Comparison of ENCODE assay signal across 8 mouse cellular contexts in the genomic region with DNA sequence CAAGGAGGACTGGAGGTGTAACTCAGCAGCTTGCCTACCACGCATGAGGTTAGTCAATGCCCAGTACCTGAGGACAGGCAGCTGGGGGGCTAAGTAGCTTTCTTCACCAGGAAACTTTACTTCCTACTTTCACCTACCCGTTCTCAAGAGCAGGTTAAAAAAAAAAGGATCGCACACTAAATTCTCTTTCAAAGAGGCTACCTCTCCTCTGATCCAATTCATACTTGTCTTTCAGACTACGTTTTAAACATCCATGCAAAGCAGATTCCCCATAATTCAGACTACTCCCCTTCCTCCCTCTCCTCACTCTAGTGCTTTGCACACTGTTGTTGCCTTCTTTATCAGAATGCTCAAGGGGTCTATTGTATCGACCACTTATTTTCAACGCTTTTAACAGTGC. TPM values are rescaled to one million over a fixed set of nuclear protein-coding genes. Genes with fewer than 3 reads are reported as not detected.
DNase-seq lines count a peak whose midpoint lies in the region; ATAC-seq and TF ChIP-seq lines count a peak whose summit lies in the region.
"Had no signal": no experiment of that assay in that cellular context is flagged by ENCODE, and none has a peak within 500 bp of the region (broad histone marks: within the 10 kb centered on the region; RNA-seq: fewer than 3 reads in every experiment).

No protein-coding gene starts in this region.

- H3K4me1 ChIP-seq in lung, postnatal 0 days (ENCODE audit: insufficient read depth, low read depth, low read length), result peaks cover 11% of the 10 kb centered on the region; the same call in 1 of the 2 replicates
- peaks cover 23% of the 10 kb centered on the region for H3K4me1 ChIP-seq in forebrain, embryonic 13.5 days
- H3K4me1 ChIP-seq in limb, embryonic 15.5 days, result peaks cover 16% of the 10 kb centered on the region
- no peaks in the 10 kb centered on the region for H3K4me1 ChIP-seq in stomach, postnatal 0 days (replicated peaks; ENCODE audit: control insufficient read depth, insufficient read depth)

- no peaks in the 10 kb centered on the region for H3K36me3 ChIP-seq in lung, postnatal 0 days (ENCODE audit: insufficient read depth, low read length)
- peaks cover 5% of the 10 kb centered on the region for H3K36me3 ChIP-seq in forebrain, embryonic 13.5 days (ENCODE audit: poor library complexity, severe bottlenecking)
- H3K36me3 ChIP-seq in limb, embryonic 15.5 days, result no peaks in the 10 kb centered on the region
- H3K36me3 ChIP-seq in stomach, postnatal 0 days (ENCODE audit: control insufficient read depth, insufficient read depth, low read length), result no peaks in the 10 kb centered on the region

- no peak for DNase-seq in lung, postnatal 0 days (ENCODE audit: low spot score)
- DNase-seq in lung, postnatal 10 days, result no peak
- no peak for DNase-seq in stomach, postnatal 0 days (ENCODE audit: low spot score)
- no peak for DNase-seq in frontal cortex, postnatal 14 days (ENCODE audit: low spot score in 2 of 2)
- DNase-seq: kidney, postnatal 36 days had no signal

- no peak overlapping the region for H3K27ac ChIP-seq in lung, postnatal 0 days (ENCODE audit: low read length)
- H3K27ac ChIP-seq in forebrain, embryonic 13.5 days, result no peak overlapping the region
- H3K27ac ChIP-seq in limb, embryonic 15.5 days, result no peak overlapping the region
- peak overlapping the region; percentile 56; the same call in 1 of the 2 replicates for H3K27ac ChIP-seq in stomach, postnatal 0 days (replicated peaks)

- TF ChIP-seq EP300 in lung, postnatal 0 days (IDR thresholded peaks at IDR 0.05), result no peak
- no peak for TF ChIP-seq EP300 in stomach, postnatal 0 days (optimal IDR thresholded peaks at IDR 0.05)

- H3K4me3 ChIP-seq in lung, postnatal 0 days (ENCODE audit: low read depth, low read length), result peak overlapping the region; percentile 83
- H3K4me3 ChIP-seq in forebrain, embryonic 13.5 days, result peak overlapping the region; percentile 84
- peak overlapping the region; percentile 71 for H3K4me3 ChIP-seq in limb, embryonic 15.5 days
- peak overlapping the region; percentile 89 for H3K4me3 ChIP-seq in stomach, postnatal 0 days (ENCODE audit: low read depth, low read length)

- H3K9me3 ChIP-seq in lung, postnatal 0 days (ENCODE audit: low read length), result no peaks in the 10 kb centered on the region
- peaks cover 4% of the 10 kb centered on the region for H3K9me3 ChIP-seq in forebrain, embryonic 13.5 days (replicated peaks)
- H3K9me3 ChIP-seq in limb, embryonic 15.5 days, result no peaks in the 10 kb centered on the region
- H3K9me3 ChIP-seq in stomach, postnatal 0 days (ENCODE audit: control insufficient read depth, low read length), result no peaks in the 10 kb centered on the region

- peak overlapping the region; percentile 16 for H3K9ac ChIP-seq in lung, postnatal 0 days (replicated peaks; ENCODE audit: low read depth)
- H3K9ac ChIP-seq in forebrain, embryonic 13.5 days, result peak overlapping the region; percentile 92
- peak overlapping the region; percentile 14; the same call in 1 of the 2 replicates for H3K9ac ChIP-seq in limb, embryonic 15.5 days
- H3K9ac ChIP-seq in stomach, postnatal 0 days (ENCODE audit: low read length), result peak overlapping the region; percentile 59

- TF ChIP-seq CTCF in lung, postnatal 0 days (IDR thresholded peaks at IDR 0.05), result no peak
- no peak for TF ChIP-seq CTCF in stomach, postnatal 0 days (IDR thresholded peaks at IDR 0.05; ENCODE audit: low read depth)

- WGBS in lung, postnatal 0 days, result 14% methylated on average over 6 of the region's 6 CpGs
- 52% methylated on average over 6 of the region's 6 CpGs for WGBS in forebrain, embryonic 13.5 days
- WGBS in limb, embryonic 15.5 days, result 29% methylated on average over 6 of the region's 6 CpGs
- WGBS in stomach, postnatal 0 days, result 13% methylated on average over 6 of the region's 6 CpGs

- ATAC-seq in lung, postnatal 0 days, result no peak
- ATAC-seq in forebrain, embryonic 13.5 days, result no peak
- no peak for ATAC-seq in limb, embryonic 15.5 days (ENCODE audit: insufficient number of reproducible peaks, low FRiP score, low TSS enrichment, low read depth)
- ATAC-seq in stomach, postnatal 0 days (ENCODE audit: low FRiP score, low TSS enrichment), result no peak
- no peak for ATAC-seq in activated CD4-positive, CD25-positive, alpha-beta regulatory T cell, adult 4 months

- H3K27me3 ChIP-seq in lung, postnatal 0 days (replicated peaks; ENCODE audit: insufficient read depth, low read length), result no peaks in the 10 kb centered on the region
- H3K27me3 ChIP-seq in forebrain, embryonic 13.5 days, result no peaks in the 10 kb centered on the region
- H3K27me3 ChIP-seq in limb, embryonic 15.5 days, result no peaks in the 10 kb centered on the region
- no peaks in the 10 kb centered on the region for H3K27me3 ChIP-seq in stomach, postnatal 0 days (ENCODE audit: control insufficient read depth, insufficient read depth, low read length)

- H3K4me2 ChIP-seq in lung, postnatal 0 days (replicated peaks; ENCODE audit: low read depth, low read length), result peak overlapping the region; percentile 60
- peak overlapping the region; percentile 79 for H3K4me2 ChIP-seq in forebrain, embryonic 13.5 days
- peak overlapping the region; percentile 71 for H3K4me2 ChIP-seq in limb, embryonic 15.5 days
- peak overlapping the region; percentile 70 for H3K4me2 ChIP-seq in stomach, postnatal 0 days (replicated peaks; ENCODE audit: low read depth)

RNA-seq across cellular contexts. Expression of a gene that starts 2.2 kb away (rescaled TPM):
- 58.4 and 65.4 TPM in 2 replicates for polyA plus RNA-seq in lung, postnatal 0 days (2015; fragmentation: Nextera tagmentation; extraction: Ambion mirVana)
- polyA plus RNA-seq in forebrain, embryonic 13.5 days (2015; fragmentation: Nextera tagmentation; extraction: Ambion mirVana), result 103 and 106 TPM in 2 replicates
- polyA plus RNA-seq in limb, embryonic 15.5 days (2015; fragmentation: Nextera tagmentation; extraction: Ambion mirVana), result 91.3 and 98.3 TPM in 2 replicates
- polyA plus RNA-seq in stomach, postnatal 0 days (2015; fragmentation: Nextera tagmentation; extraction: Ambion mirVana), result 83.9 and 91.2 TPM in 2 replicates
- 10 to 100 TPM; 51.4 to 65.5 TPM for polyA plus RNA-seq in activated CD4-positive, CD25-positive, alpha-beta regulatory T cell, adult 4 months (2017; shearing (Covaris generic))

RNA-seq across cellular contexts. Expression of a gene that starts 57.3 kb away (rescaled TPM):
- 5.6 and 5.9 TPM in 2 replicates for polyA plus RNA-seq in lung, postnatal 0 days (2015; fragmentation: Nextera tagmentation; extraction: Ambion mirVana)
- 64.2 and 70.4 TPM in 2 replicates for polyA plus RNA-seq in forebrain, embryonic 13.5 days (2015; fragmentation: Nextera tagmentation; extraction: Ambion mirVana)
- 9.8 and 12.5 TPM in 2 replicates for polyA plus RNA-seq in limb, embryonic 15.5 days (2015; fragmentation: Nextera tagmentation; extraction: Ambion mirVana)
- polyA plus RNA-seq in stomach, postnatal 0 days (2015; fragmentation: Nextera tagmentation; extraction: Ambion mirVana), result 2.5 TPM in 2 replicates
- polyA plus RNA-seq in activated CD4-positive, CD25-positive, alpha-beta regulatory T cell, adult 4 months (2017; shearing (Covaris generic)), result 1 to 10 TPM; 1.8 to 3.7 TPM

Comparison
In these comparisons a context has a peak if more than half of its experiments do, and no peak if none do; other contexts are left out.
1. H3K9ac ChIP-seq: peak in every context shown above with its lines; median percentile 92 in forebrain, embryonic 13.5 days; 59 in stomach, postnatal 0 days; 16 in lung, postnatal 0 days; 14 in limb, embryonic 15.5 days.